Mouse (Mus musculus): ENCODE measurements around the gene Cacng4. TPM values are rescaled to one million over a fixed set of nuclear protein-coding genes. Genes with fewer than 3 reads are reported as not detected.

Cacng4 gene
- polyA plus RNA-seq, 1 experiment: 25.6 TPM

DNA sequence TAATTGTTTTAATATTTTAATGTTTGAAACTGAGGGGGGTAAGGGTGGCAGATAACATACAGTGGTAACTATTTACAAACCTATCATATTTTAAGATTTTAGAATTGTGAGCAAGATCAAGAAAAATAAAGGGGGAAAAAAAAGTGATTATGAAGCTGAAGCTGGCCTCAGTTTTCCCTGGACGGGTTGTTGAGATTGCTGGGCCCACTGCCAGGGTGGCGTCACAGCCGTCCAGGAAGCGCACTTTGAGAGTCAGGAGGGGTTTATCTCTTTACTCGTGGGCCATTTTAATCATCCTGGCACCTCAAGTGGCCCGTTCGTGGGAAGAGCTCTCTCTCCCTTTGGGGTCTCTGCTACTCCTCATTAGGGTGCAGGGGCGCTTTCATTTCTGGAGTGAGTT, 102.8 kb downstream of the Cacng4 start:
- 49% methylated on average over 8 of the region's 8 CpGs for WGBS
- no peak overlapping the region for H3K4me3 ChIP-seq (replicated peaks; ENCODE audit: insufficient read depth, low read depth, low read length)
- no peaks in the 10 kb centered on the region for H3K27me3 ChIP-seq (ENCODE audit: control insufficient read depth, insufficient read depth, low read length)
- H3K4me1 ChIP-seq (ENCODE audit: control insufficient read depth, insufficient read depth, low read length): no peaks in the 10 kb centered on the region
- no peak for TF ChIP-seq POLR2A (IDR thresholded peaks at IDR 0.05; ENCODE audit: borderline replicate concordance, insufficient read depth, low read length)
- TF ChIP-seq CTCF (IDR thresholded peaks at IDR 0.05; ENCODE audit: borderline replicate concordance, insufficient read depth, low read depth, low read length): no peak
- H3K27ac ChIP-seq (ENCODE audit: insufficient read depth, low read length): no peak overlapping the region
- DNase-seq: no peak

DNA sequence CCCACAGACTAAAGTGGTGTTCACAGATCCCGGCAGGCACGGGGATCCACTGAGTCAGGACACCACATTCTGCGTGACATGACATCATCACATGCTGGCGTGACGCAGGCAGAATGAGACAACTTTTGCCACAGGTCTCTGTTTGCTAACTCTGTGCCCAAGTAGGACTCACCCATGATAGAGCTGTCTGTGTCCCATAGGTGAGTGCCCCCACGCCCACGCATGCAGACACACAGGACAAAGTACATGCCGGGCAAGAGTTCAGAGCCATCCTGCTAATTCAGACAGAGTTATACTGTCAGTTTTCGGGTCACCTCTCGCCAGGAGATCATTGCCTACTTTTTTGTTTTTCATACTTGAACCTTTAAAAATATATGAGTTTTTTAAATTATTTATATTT, 105.9 kb downstream of the Cacng4 start:
- no peak for DNase-seq
- WGBS: 97% methylated on average over 10 of the region's 10 CpGs
- TF ChIP-seq CTCF (IDR thresholded peaks at IDR 0.05; ENCODE audit: borderline replicate concordance, insufficient read depth, low read depth, low read length) (no peak), POLR2A (IDR thresholded peaks at IDR 0.05; ENCODE audit: borderline replicate concordance, insufficient read depth, low read length) (no peak)

DNA sequence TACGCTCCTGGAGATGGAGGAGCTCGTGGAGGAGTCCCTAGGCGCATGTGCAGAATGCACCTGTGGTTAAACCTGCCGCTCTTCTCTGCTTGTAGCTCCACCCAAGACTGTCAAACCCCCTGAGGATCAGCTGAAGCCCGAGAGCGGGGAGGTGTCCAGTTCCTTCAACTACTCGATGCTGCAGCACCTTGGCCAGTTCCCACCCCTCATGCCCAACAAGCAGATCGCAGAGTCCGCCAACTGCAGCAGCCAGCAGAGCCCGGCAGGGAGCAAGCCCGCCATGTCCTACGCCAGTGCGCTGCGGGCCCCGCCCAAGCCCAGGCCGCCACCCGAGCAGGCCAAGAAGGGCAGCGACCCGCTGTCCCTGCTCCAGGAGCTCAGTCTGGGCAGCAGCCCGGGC, 108.1 kb downstream of the Cacng4 start:
- WGBS: 90% methylated on average over 20 of the region's 20 CpGs
- Histone ChIP-seq H3K27ac (ENCODE audit: insufficient read depth, low read length) (no peak overlapping the region), H3K4me3 (replicated peaks; ENCODE audit: insufficient read depth, low read depth, low read length) (no peak overlapping the region), H3K27me3 (ENCODE audit: control insufficient read depth, insufficient read depth, low read length) (no peaks in the 10 kb centered on the region), H3K4me1 (ENCODE audit: control insufficient read depth, insufficient read depth, low read length) (no peaks in the 10 kb centered on the region; the same call in 1 of the 2 replicates)
- no peak for DNase-seq
- TF ChIP-seq CTCF (IDR thresholded peaks at IDR 0.05; ENCODE audit: borderline replicate concordance, insufficient read depth, low read depth, low read length) (no peak), POLR2A (IDR thresholded peaks at IDR 0.05; ENCODE audit: borderline replicate concordance, insufficient read depth, low read length) (no peak)

More for the DNA sequence above, 105.9 kb downstream of the Cacng4 start:
- H3K4me1 ChIP-seq (ENCODE audit: control insufficient read depth, insufficient read depth, low read length): no peaks in the 10 kb centered on the region; the same call in 1 of the 2 replicates
- H3K27ac ChIP-seq (ENCODE audit: insufficient read depth, low read length): no peak overlapping the region
- no peaks in the 10 kb centered on the region for H3K27me3 ChIP-seq (ENCODE audit: control insufficient read depth, insufficient read depth, low read length)
- H3K4me3 ChIP-seq (replicated peaks; ENCODE audit: insufficient read depth, low read depth, low read length): no peak overlapping the region

DNA sequence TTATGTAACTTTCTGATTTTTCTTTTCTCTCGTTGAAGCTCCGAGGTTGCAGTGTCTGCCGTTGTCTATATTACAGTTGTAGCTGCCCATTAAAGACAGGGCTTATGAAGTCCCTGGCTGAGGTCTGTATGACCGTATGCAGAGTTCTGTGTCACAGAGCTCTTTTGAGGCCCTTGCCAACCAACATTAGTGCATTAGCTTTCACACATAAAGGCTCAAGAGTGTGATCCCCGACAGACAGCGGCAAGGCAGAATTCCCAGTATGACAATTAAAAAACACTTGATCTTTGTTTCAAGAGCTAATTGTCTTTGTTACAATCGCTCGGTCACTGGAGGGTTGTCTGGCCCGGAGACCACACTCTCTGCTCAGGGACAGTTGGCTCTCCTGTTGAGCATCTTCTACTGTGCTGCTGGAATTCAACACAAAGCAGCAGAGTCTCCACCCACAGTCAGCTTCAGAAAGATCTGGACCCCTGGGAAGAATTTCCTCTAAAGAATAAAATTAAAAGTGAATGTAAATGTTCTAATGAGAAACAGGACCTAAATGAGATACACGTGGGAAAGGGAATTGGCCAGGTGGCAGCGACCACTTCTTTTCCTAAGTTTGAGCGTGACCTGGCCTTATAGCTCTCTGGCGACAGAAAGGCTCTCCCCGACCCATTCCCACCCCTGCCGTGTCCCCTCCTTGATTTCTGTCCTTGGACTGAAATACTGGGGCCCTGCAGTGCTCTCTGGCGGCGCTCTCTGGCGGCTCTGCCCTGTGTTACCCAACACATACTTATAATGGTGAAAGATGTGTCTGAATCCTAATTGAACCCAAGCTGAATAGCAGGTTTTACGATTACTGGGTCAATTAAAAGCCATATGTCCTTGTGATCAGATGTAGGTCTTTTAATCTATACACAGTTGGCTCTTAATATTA, 110.6 kb downstream of the Cacng4 start:
- DNase-seq: no peak
- TF ChIP-seq POLR2A (IDR thresholded peaks at IDR 0.05; ENCODE audit: borderline replicate concordance, insufficient read depth, low read length) (no peak), CTCF (IDR thresholded peaks at IDR 0.05; ENCODE audit: borderline replicate concordance, insufficient read depth, low read depth, low read length) (peak; percentile 13; the same call in 1 of the 2 replicates)
- Histone ChIP-seq H3K4me1 (ENCODE audit: control insufficient read depth, insufficient read depth, low read length) (no peaks in the 10 kb centered on the region; the same call in 1 of the 2 replicates), H3K27me3 (ENCODE audit: control insufficient read depth, insufficient read depth, low read length) (no peaks in the 10 kb centered on the region), H3K27ac (ENCODE audit: insufficient read depth, low read length) (no peak overlapping the region), H3K4me3 (replicated peaks; ENCODE audit: insufficient read depth, low read depth, low read length) (no peak overlapping the region)
- WGBS: 43% methylated on average over 19 of the region's 19 CpGs

DNA sequence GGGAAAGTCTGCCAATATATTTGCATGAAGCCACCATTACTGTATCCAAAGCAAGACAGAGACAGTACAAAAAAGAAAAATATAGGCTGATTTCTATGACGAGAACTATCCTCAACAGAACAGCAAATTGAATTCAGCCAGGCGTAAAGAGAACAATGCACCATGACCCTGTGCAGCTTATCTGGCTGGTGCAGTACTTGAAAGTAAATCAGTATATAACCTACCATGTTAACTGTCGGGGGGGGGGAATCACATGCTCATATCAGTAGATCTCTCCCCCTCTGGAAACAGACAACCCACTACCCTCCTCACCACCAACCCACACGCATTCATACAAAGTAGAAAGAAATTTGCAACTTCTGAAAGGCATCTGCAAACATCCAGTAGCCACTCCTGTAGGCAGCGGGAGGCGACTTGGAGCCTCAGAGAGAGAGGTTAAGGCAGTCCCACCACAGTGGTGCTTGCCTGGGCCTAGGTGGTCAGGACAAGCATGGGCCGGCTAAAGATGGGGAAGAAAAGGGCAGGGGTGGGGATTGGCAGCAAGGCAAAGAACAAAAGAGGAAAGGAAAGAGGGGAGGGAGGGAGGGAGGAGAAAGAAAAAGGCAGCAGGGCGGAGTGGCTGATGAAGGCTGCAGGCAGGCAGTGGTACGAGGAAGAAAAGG, 111.5 kb downstream of the Cacng4 start:
- Histone ChIP-seq H3K4me1 (ENCODE audit: control insufficient read depth, insufficient read depth, low read length) (no peaks in the 10 kb centered on the region; the same call in 1 of the 2 replicates), H3K27ac (ENCODE audit: insufficient read depth, low read length) (no peak overlapping the region), H3K27me3 (ENCODE audit: control insufficient read depth, insufficient read depth, low read length) (no peaks in the 10 kb centered on the region), H3K4me3 (replicated peaks; ENCODE audit: insufficient read depth, low read depth, low read length) (no peak overlapping the region)
- DNase-seq: no peak
- TF ChIP-seq POLR2A (IDR thresholded peaks at IDR 0.05; ENCODE audit: borderline replicate concordance, insufficient read depth, low read length) (no peak), CTCF (IDR thresholded peaks at IDR 0.05; ENCODE audit: borderline replicate concordance, insufficient read depth, low read depth, low read length) (no peak)
- WGBS: 87% methylated on average over 9 of the region's 9 CpGs

Other genes with a start within 250 kb of the Cacng4 start
- gene Helz, start 246.6 kb downstream of the Cacng4 start, polyA plus RNA-seq (2012; rRNA removed): 16.3 and 18.5 TPM in 2 replicates
- 0.13 and 0.14 TPM in 2 replicates for gene Cacng1, start 78.0 kb downstream of the Cacng4 start, polyA plus RNA-seq (2012; rRNA removed)
- gene Cacng5, start 120.5 kb upstream of the Cacng4 start, polyA plus RNA-seq (2012; rRNA removed): 25.7 and 30.1 TPM in 2 replicates

All from cerebellum, adult 2 months (tissue).